ENCODE assay signal across 8 mouse cellular contexts in the genomic region with DNA sequence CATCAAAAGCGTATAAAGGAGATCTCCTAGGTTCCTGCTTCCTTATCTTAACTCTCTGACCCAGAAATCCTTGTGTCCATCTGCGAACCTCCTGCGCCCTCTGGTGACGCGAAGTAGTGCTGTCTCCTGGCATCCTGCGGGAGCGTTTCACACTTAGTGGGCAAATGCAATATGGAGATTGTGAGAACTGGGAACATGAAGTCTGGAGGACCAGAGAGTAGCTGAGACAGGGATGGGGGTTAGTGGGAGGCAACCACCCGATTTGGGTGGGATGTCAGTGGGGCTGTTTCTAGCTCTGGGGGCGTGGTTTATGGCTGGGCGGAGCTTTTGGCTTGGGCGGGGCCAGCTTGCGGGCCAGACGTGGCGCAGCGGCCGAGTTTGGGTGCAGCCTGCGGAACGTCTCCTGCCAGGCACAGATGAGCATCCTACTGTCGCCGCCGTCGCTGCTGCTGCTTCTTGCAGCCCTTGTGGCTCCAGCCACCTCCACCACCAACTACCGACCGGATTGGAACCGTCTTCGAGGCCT. TPM values are rescaled to one million over a fixed set of nuclear protein-coding genes. Genes with fewer than 3 reads are reported as not detected.
DNase-seq lines count a peak whose midpoint lies in the region; ATAC-seq lines count a peak whose summit lies in the region.

A gene (plus strand): TSS at position 156 of the 526 bp plus-strand sequence.

- H3K4me3 ChIP-seq in heart, embryonic 13.5 days, result peak within 1 kb of the TSS; percentile 65
- H3K4me3 ChIP-seq in liver, embryonic 12.5 days, result peak within 1 kb of the TSS; percentile 56
- H3K4me3 ChIP-seq in stomach, embryonic 15.5 days (replicated peaks), result peak within 1 kb of the TSS; percentile 51

- under 1% methylated on average over 26 of the region's 26 CpGs for WGBS in heart, embryonic 13.5 days
- WGBS in liver, embryonic 12.5 days (ENCODE audit: insufficient replicate concordance), result under 1% methylated on average over 26 of the region's 26 CpGs
- WGBS in stomach, embryonic 15.5 days, result under 1% methylated on average over 26 of the region's 26 CpGs

- peak; percentile 74 for ATAC-seq in erythroid progenitor cell, adult 5-6 weeks (replicated peaks; ENCODE audit: low FRiP score, poor library complexity, severe bottlenecking)
- peak; percentile 59 for ATAC-seq in heart, embryonic 13.5 days (ENCODE audit: extremely low read depth, insufficient number of reproducible peaks, low FRiP score, low TSS enrichment)
- ATAC-seq in liver, embryonic 12.5 days, result peak; percentile 74
- ATAC-seq in stomach, embryonic 15.5 days (ENCODE audit: insufficient read depth, low FRiP score, low read depth), result peak; percentile 74

- peaks cover 10% of the 10 kb centered on the region for H3K36me3 ChIP-seq in heart, embryonic 13.5 days
- H3K36me3 ChIP-seq in liver, embryonic 12.5 days, result no peaks in the 10 kb centered on the region
- no peaks in the 10 kb centered on the region for H3K36me3 ChIP-seq in stomach, embryonic 15.5 days

- H3K9ac ChIP-seq in heart, embryonic 13.5 days, result peak within 1 kb of the TSS; percentile 82
- peak within 1 kb of the TSS; percentile 46 for H3K9ac ChIP-seq in liver, embryonic 12.5 days
- H3K9ac ChIP-seq in stomach, embryonic 15.5 days, result 0 out of 2 replicates have a peak within 1 kb of the TSS, but pooled peaks have one; percentile 26

- H3K27me3 ChIP-seq in heart, embryonic 13.5 days (replicated peaks), result peaks cover 8% of the 10 kb centered on the region; the same call in 1 of the 2 replicates
- peaks cover 51% of the 10 kb centered on the region for H3K27me3 ChIP-seq in liver, embryonic 12.5 days (replicated peaks)
- H3K27me3 ChIP-seq in stomach, embryonic 15.5 days (replicated peaks), result no peaks in the 10 kb centered on the region

- DNase-seq in CD4-positive helper T cell, adult 2 months (ENCODE audit: low read depth, low spot score), result peak; percentile 76
- peak; percentile 68 for DNase-seq in brain, embryonic 18.5 days (ENCODE audit: low read depth, low spot score)
- DNase-seq in kidney, postnatal 10 days, result peak; percentile 95
- peak; percentile 74 to 75 for DNase-seq in natural killer cell, adult 2 months (ENCODE audit: low spot score in 2 of 2)

- peak within 1 kb of the TSS; percentile 77 for H3K4me2 ChIP-seq in heart, embryonic 13.5 days
- H3K4me2 ChIP-seq in liver, embryonic 12.5 days, result peak within 1 kb of the TSS; percentile 79
- H3K4me2 ChIP-seq in stomach, embryonic 15.5 days, result peak within 1 kb of the TSS; percentile 71

- peak within 1 kb of the TSS; percentile 46 for H3K27ac ChIP-seq in heart, embryonic 13.5 days (replicated peaks)
- no peak within 1 kb of the TSS for H3K27ac ChIP-seq in liver, embryonic 12.5 days
- peak within 1 kb of the TSS; percentile 55 for H3K27ac ChIP-seq in stomach, embryonic 15.5 days

- peaks cover 58% of the 10 kb centered on the region for H3K4me1 ChIP-seq in heart, embryonic 13.5 days
- peaks cover 47% of the 10 kb centered on the region for H3K4me1 ChIP-seq in liver, embryonic 12.5 days
- H3K4me1 ChIP-seq in stomach, embryonic 15.5 days, result peaks cover 21% of the 10 kb centered on the region

- H3K9me3 ChIP-seq in heart, embryonic 13.5 days, result no peaks in the 10 kb centered on the region
- H3K9me3 ChIP-seq in liver, embryonic 12.5 days (replicated peaks), result no peaks in the 10 kb centered on the region
- H3K9me3 ChIP-seq in stomach, embryonic 15.5 days, result no peaks in the 10 kb centered on the region

RNA-seq across cellular contexts. Expression of the gene that starts here (rescaled TPM):
- 1.8 TPM in 1 of 2 replicates, not detected in the other for total RNA-seq in erythroid progenitor cell, adult 5-6 weeks (2015; ENCODE audit: low replicate concordance)
- 3.3 TPM in 1 of 2 replicates, not detected in the other for total RNA-seq in erythroid progenitor cell, adult 5-6 weeks (2017; ENCODE audit: low replicate concordance)
- 128 and 130 TPM in 2 replicates for polyA plus RNA-seq in heart, embryonic 13.5 days (2015; fragmentation: Nextera tagmentation; extraction: Ambion mirVana)
- 18.4 and 19.6 TPM in 2 replicates for polyA plus RNA-seq in liver, embryonic 12.5 days (2016; fragmentation: Nextera tagmentation; extraction: Ambion mirVana)
- polyA plus RNA-seq in stomach, embryonic 15.5 days (2015; fragmentation: Nextera tagmentation; extraction: Ambion mirVana), result 125 and 131 TPM in 2 replicates

Comparison
In these comparisons a context has a peak if more than half of its experiments do, and no peak if none do; other contexts are left out.
1. H3K9ac ChIP-seq: peak in every context shown above with its lines; median percentile 82 in heart, embryonic 13.5 days; 46 in liver, embryonic 12.5 days; 26 in stomach, embryonic 15.5 days.